Mouse (Mus musculus): ENCODE measurements around the gene C130050O18Rik.

DNA sequence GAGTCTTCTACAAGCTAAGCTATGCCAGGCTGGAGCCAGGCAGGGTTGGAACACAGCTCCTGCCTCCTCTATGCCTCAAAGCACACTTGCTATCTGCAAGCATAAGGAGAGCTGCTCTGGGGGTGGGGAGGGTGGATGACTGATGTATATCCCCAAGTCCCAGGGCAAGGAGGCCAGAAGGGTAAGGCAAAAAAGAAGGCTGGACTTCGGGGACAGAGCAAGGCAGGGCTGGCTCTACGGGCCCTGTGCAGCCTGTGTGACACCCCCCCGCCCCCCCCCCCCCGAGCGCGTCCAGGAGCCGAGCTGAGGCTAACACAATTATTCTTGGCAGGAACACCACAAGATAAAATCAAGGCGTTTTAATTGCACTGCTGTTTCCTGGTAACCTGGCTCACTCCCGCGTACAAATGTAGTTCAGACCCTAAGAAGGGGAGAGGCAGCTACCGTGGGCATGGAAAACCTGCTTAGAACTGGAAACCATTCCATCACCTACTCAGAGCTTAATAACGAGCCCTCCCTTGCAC lies 24.8 kb downstream of the C130050O18Rik start:
- TF ChIP-seq POLR2A (IDR thresholded peaks at IDR 0.05; ENCODE audit: extremely low read depth, insufficient read depth, low read length) (no peak), CTCF (IDR thresholded peaks at IDR 0.05; ENCODE audit: extremely low read depth, insufficient read depth, low read length) (no peak)
